Mouse (Mus musculus) erythroblast, embryonic 14.5 days (primary cell): ENCODE data around the gene Tctn1. TPM values are rescaled to one million over a fixed set of nuclear protein-coding genes. Genes with fewer than 3 reads are reported as not detected.

ENCODE experiments used
- H3K27me3 ChIP-seq: 2 replicates; pipeline ENCODE4 v1.6.1; 2012; ENCODE audit warnings: inconsistent platforms; ENCODE audit not compliant: control insufficient read depth
- H3K36me3 ChIP-seq: 2 replicates; pipeline ENCODE4 v1.6.1; 2012; ENCODE audit warnings: mild to moderate bottlenecking, inconsistent platforms; ENCODE audit not compliant: control insufficient read depth
- H3K4me1 ChIP-seq: 2 replicates; pipeline ENCODE4 v1.6.1; 2012; ENCODE audit warnings: inconsistent platforms; ENCODE audit not compliant: control insufficient read depth
- H3K4me3 ChIP-seq: replicated peaks from 2 replicates; pipeline ENCODE3; 2012; ENCODE audit warnings: moderate library complexity, mild to moderate bottlenecking, inconsistent platforms
- H3K9me3 ChIP-seq: 2 replicates; pipeline ENCODE4 v1.6.1; 2012; ENCODE audit warnings: low read length, inconsistent platforms, mixed read lengths; ENCODE audit not compliant: control insufficient read depth
- GATA1 ChIP-seq: IDR thresholded peaks from 2 replicates; pipeline ENCODE4 v1.6.1; 2012; ENCODE audit warnings: low read length, inconsistent platforms, mixed read lengths
- TAL1 ChIP-seq: IDR thresholded peaks from 3 replicates; pipeline ENCODE4 v1.6.1; 2012; ENCODE audit warnings: low read length, inconsistent platforms, mixed read lengths
- polyA plus RNA-seq: library from polyadenylated mRNA; stranded (reverse); fragments of >175 nt; gene quantifications from 2 replicates; pipeline ENCODE4 v1.2.3, GENCODE M21; 2012

Gene Tctn1
- polyA plus RNA-seq, 1 experiment = 0.23 TPM

- H3K4me1 ChIP-seq = no peaks in the 10 kb centered on the region
- no peak for TF ChIP-seq TAL1
- H3K27me3 ChIP-seq = peaks cover 8% of the 10 kb centered on the region; the same call in 1 of the 2 replicates
- no peak overlapping the region for H3K4me3 ChIP-seq
- H3K36me3 ChIP-seq = no peaks in the 10 kb centered on the region
- H3K9me3 ChIP-seq = no peaks in the 10 kb centered on the region
Measured at GRCm38 (mm10) chr5:122232004-122232403, 32.3 kb downstream of the Tctn1 start.

GRCm38 (mm10) chr5:122231431-122231830, 32.8 kb downstream of the Tctn1 start:
- Histone ChIP-seq H3K27me3 (peaks cover 8% of the 10 kb centered on the region; the same call in 1 of the 2 replicates), H3K36me3 (no peaks in the 10 kb centered on the region)
- TF ChIP-seq GATA1 (no peak), TAL1 (no peak)

GRCm38 (mm10) chr5:122230816-122231215, 33.4 kb downstream of the Tctn1 start:
- Histone ChIP-seq H3K27me3 (peaks cover 7% of the 10 kb centered on the region; the same call in 1 of the 2 replicates), H3K4me3 (no peak overlapping the region), H3K9me3 (no peaks in the 10 kb centered on the region), H3K4me1 (no peaks in the 10 kb centered on the region), H3K36me3 (no peaks in the 10 kb centered on the region)
- TF ChIP-seq GATA1 = no peak

More at GRCm38 (mm10) chr5:122231431-122231830, 32.8 kb downstream of the Tctn1 start:
- H3K4me3 ChIP-seq = no peak overlapping the region
- H3K9me3 ChIP-seq = no peaks in the 10 kb centered on the region
- H3K4me1 ChIP-seq = no peaks in the 10 kb centered on the region

GRCm38 (mm10) chr5:122228772-122229171, 35.5 kb downstream of the Tctn1 start:
- TF ChIP-seq GATA1 = no peak
- no peak for TF ChIP-seq TAL1
- H3K27me3 ChIP-seq = peaks cover 3% of the 10 kb centered on the region; the same call in 1 of the 2 replicates
- H3K4me3 ChIP-seq = no peak overlapping the region
- no peaks in the 10 kb centered on the region for H3K9me3 ChIP-seq
- H3K36me3 ChIP-seq = no peaks in the 10 kb centered on the region
- H3K4me1 ChIP-seq = no peaks in the 10 kb centered on the region

- no peaks in the 10 kb centered on the region for H3K9me3 ChIP-seq
Measured at GRCm38 (mm10) chr5:122228271-122228765, 35.9 kb downstream of the Tctn1 start.

GRCm38 (mm10) chr5:122224291-122224690, 40.0 kb downstream of the Tctn1 start:
- H3K9me3 ChIP-seq = no peaks in the 10 kb centered on the region
- H3K4me1 ChIP-seq = no peaks in the 10 kb centered on the region
- no peaks in the 10 kb centered on the region for H3K36me3 ChIP-seq
- H3K4me3 ChIP-seq = no peak overlapping the region
- no peaks in the 10 kb centered on the region for H3K27me3 ChIP-seq
- TF ChIP-seq TAL1 = no peak
- TF ChIP-seq GATA1 = no peak

More at GRCm38 (mm10) chr5:122228271-122228765, 35.9 kb downstream of the Tctn1 start:
- Histone ChIP-seq H3K36me3 (no peaks in the 10 kb centered on the region), H3K27me3 (no peaks in the 10 kb centered on the region), H3K4me1 (no peaks in the 10 kb centered on the region), H3K4me3 (no peak overlapping the region)
- TF ChIP-seq GATA1 = no peak

- TF ChIP-seq GATA1 (no peak), TAL1 (no peak)
- no peaks in the 10 kb centered on the region for H3K4me1 ChIP-seq
- no peak overlapping the region for H3K4me3 ChIP-seq
- H3K9me3 ChIP-seq = no peaks in the 10 kb centered on the region
- no peaks in the 10 kb centered on the region for H3K36me3 ChIP-seq
- no peaks in the 10 kb centered on the region for H3K27me3 ChIP-seq
Measured at GRCm38 (mm10) chr5:122221085-122221484, 43.2 kb downstream of the Tctn1 start.

GRCm38 (mm10) chr5:122219655-122220629, 44.3 kb downstream of the Tctn1 start:
- H3K36me3 ChIP-seq = no peaks in the 10 kb centered on the region
- TF ChIP-seq GATA1 = no peak
- no peak for TF ChIP-seq TAL1
- H3K27me3 ChIP-seq = no peaks in the 10 kb centered on the region
- H3K9me3 ChIP-seq = no peaks in the 10 kb centered on the region
- no peaks in the 10 kb centered on the region for H3K4me1 ChIP-seq
- H3K4me3 ChIP-seq = no peak overlapping the region

- no peaks in the 10 kb centered on the region for H3K4me1 ChIP-seq
- no peaks in the 10 kb centered on the region for H3K36me3 ChIP-seq
- TF ChIP-seq TAL1 (no peak), GATA1 (no peak)
- no peaks in the 10 kb centered on the region for H3K27me3 ChIP-seq
- H3K4me3 ChIP-seq = no peak overlapping the region
- no peaks in the 10 kb centered on the region for H3K9me3 ChIP-seq
Measured at GRCm38 (mm10) chr5:122218928-122219327, 45.3 kb downstream of the Tctn1 start.
